Mouse (Mus musculus): ENCODE data around the gene Pgpep1.
A peak's percentile ranks its signal among the peaks of the same experiment; 100 is the strongest.

- TF ChIP-seq CTCF (conservative IDR thresholded peaks at IDR 0.05; ENCODE audit: low read length) (peak; percentile 99), POU5F1 (IDR thresholded peaks at IDR 0.05; ENCODE audit: borderline replicate concordance, low read length) (no peak), NANOG (IDR thresholded peaks at IDR 0.05; ENCODE audit: borderline replicate concordance, low read length) (no peak)
These were observed 7.0 kb downstream of the Pgpep1 start for GRCm38 (mm10) chr8:70653226-70653625.
